Comparison of ENCODE assay signal across 10 mouse cellular contexts in genomic region chr2:74657251-74658023, GRCm38 (mm10). TPM values are rescaled to one million over a fixed set of nuclear protein-coding genes. Genes with fewer than 3 reads are reported as not detected.
DNase-seq lines count a peak whose midpoint lies in the region; ATAC-seq lines count a peak whose summit lies in the region.
"Had no signal": no experiment of that assay in that cellular context is flagged by ENCODE, and none has a peak within 500 bp of the region (broad histone marks: within the 10 kb centered on the region; RNA-seq: fewer than 3 reads in every experiment).

No protein-coding gene starts in this region.

- no peak overlapping the region; the same call in 1 of the 2 replicates for H3K4me2 ChIP-seq in hindbrain, embryonic 11.5 days (replicated peaks; ENCODE audit: low read depth, low read length)
- H3K4me2 ChIP-seq in midbrain, embryonic 11.5 days: peak overlapping the region; percentile 9; the same call in 1 of the 2 replicates

- H3K9me3 ChIP-seq in hindbrain, embryonic 11.5 days (ENCODE audit: control insufficient read depth, low read length): no peaks in the 10 kb centered on the region
- no peaks in the 10 kb centered on the region for H3K9me3 ChIP-seq in midbrain, embryonic 11.5 days (ENCODE audit: control insufficient read depth, low read length)

- no peaks in the 10 kb centered on the region for H3K36me3 ChIP-seq in hindbrain, embryonic 11.5 days (ENCODE audit: control insufficient read depth, insufficient read depth, low read length)
- H3K36me3 ChIP-seq in midbrain, embryonic 11.5 days (ENCODE audit: control insufficient read depth, insufficient read depth, low read length): no peaks in the 10 kb centered on the region

- peak overlapping the region; percentile 58; the same call in 1 of the 2 replicates for H3K27ac ChIP-seq in hindbrain, embryonic 11.5 days (ENCODE audit: low read depth, low read length)
- H3K27ac ChIP-seq in midbrain, embryonic 11.5 days (ENCODE audit: low read depth, low read length): no peak overlapping the region

- H3K4me3 ChIP-seq in hindbrain, embryonic 11.5 days (ENCODE audit: low read depth, low read length): peak overlapping the region; percentile 28
- peak overlapping the region; percentile 16; the same call in 1 of the 2 replicates for H3K4me3 ChIP-seq in midbrain, embryonic 11.5 days (ENCODE audit: low read depth, low read length)

- peak overlapping the region; percentile 31; the same call in 1 of the 2 replicates for H3K9ac ChIP-seq in hindbrain, embryonic 11.5 days (ENCODE audit: low read depth, low read length)
- no peak overlapping the region for H3K9ac ChIP-seq in midbrain, embryonic 11.5 days (ENCODE audit: low read length)

- peak; percentile 63 for DNase-seq in kidney, adult 18-20 months
- no peak for DNase-seq in kidney, adult 8-10 months
- peak; percentile 33 for DNase-seq in T-cell, adult 2 months (ENCODE audit: low spot score)
- DNase-seq in hindbrain, embryonic 11.5 days (ENCODE audit: low spot score): peak; percentile 70
- DNase-seq in midbrain, embryonic 11.5 days (ENCODE audit: low spot score, missing footprints): peak; percentile 97
- no peak for DNase-seq in left cerebral cortex, adult 8-10 months (ENCODE audit: low spot score in 2 of 2)
- DNase-seq in frontal cortex, postnatal 10 days (ENCODE audit: low spot score in 2 of 2): no peak
- no peak for DNase-seq in cerebellum, adult 11 months

- peaks cover 8% of the 10 kb centered on the region; the same call in 1 of the 2 replicates for H3K4me1 ChIP-seq in hindbrain, embryonic 11.5 days (replicated peaks; ENCODE audit: control insufficient read depth, insufficient read depth, low read length)
- H3K4me1 ChIP-seq in midbrain, embryonic 11.5 days (ENCODE audit: control insufficient read depth, insufficient read depth, low read length): peaks cover 7% of the 10 kb centered on the region

- ATAC-seq in hindbrain, embryonic 11.5 days (ENCODE audit: low FRiP score): no peak
- ATAC-seq in midbrain, embryonic 11.5 days (ENCODE audit: low FRiP score): no peak

- WGBS in hindbrain, embryonic 11.5 days: 2% methylated on average over 62 of the region's 62 CpGs
- WGBS in midbrain, embryonic 11.5 days: 2% methylated on average over 59 of the region's 62 CpGs

- H3K27me3 ChIP-seq in hindbrain, embryonic 11.5 days (ENCODE audit: control insufficient read depth, insufficient read depth, low read length): peaks cover 86% of the 10 kb centered on the region
- peaks cover 88% of the 10 kb centered on the region for H3K27me3 ChIP-seq in midbrain, embryonic 11.5 days (ENCODE audit: control insufficient read depth, insufficient read depth, low read length)

RNA-seq across cellular contexts. Expression of gene Evx2, which starts 1.9 kb away (rescaled TPM):
- polyA plus RNA-seq in hindbrain, embryonic 11.5 days (2014; fragmentation: Nextera tagmentation; extraction: Ambion mirVana): 1.6 and 2.4 TPM in 2 replicates
- 1.5 and 1.9 TPM in 2 replicates for polyA plus RNA-seq in midbrain, embryonic 11.5 days (2014; fragmentation: Nextera tagmentation; extraction: Ambion mirVana)
- total RNA-seq in left cerebral cortex, adult 8-10 months (2022): not detected
- total RNA-seq: MEL had no signal
- polyA plus RNA-seq: gonadal fat pad, adult 2 months had no signal

RNA-seq across cellular contexts. Expression of gene Hoxd13, which starts 10.7 kb away (rescaled TPM):
- 0.15 TPM in 1 of 2 replicates, not detected in the other for polyA plus RNA-seq in hindbrain, embryonic 11.5 days (2014; fragmentation: Nextera tagmentation; extraction: Ambion mirVana)
- polyA plus RNA-seq in midbrain, embryonic 11.5 days (2014; fragmentation: Nextera tagmentation; extraction: Ambion mirVana): not detected in 2 replicates
- total RNA-seq in left cerebral cortex, adult 8-10 months (2022): not detected
- total RNA-seq: MEL had no signal

RNA-seq across cellular contexts. Expression of gene Hoxd12, which starts 17.4 kb away (rescaled TPM):
- polyA plus RNA-seq in hindbrain, embryonic 11.5 days (2014; fragmentation: Nextera tagmentation; extraction: Ambion mirVana): not detected in 2 replicates
- not detected in 2 replicates for polyA plus RNA-seq in midbrain, embryonic 11.5 days (2014; fragmentation: Nextera tagmentation; extraction: Ambion mirVana)
- not detected for total RNA-seq in left cerebral cortex, adult 8-10 months (2022)
- total RNA-seq: MEL had no signal

RNA-seq across cellular contexts. Expression of gene Hoxd11, which starts 21.9 kb away (rescaled TPM):
- polyA plus RNA-seq in hindbrain, embryonic 11.5 days (2014; fragmentation: Nextera tagmentation; extraction: Ambion mirVana): not detected in 2 replicates
- polyA plus RNA-seq in midbrain, embryonic 11.5 days (2014; fragmentation: Nextera tagmentation; extraction: Ambion mirVana): not detected in 2 replicates
- not detected for total RNA-seq in left cerebral cortex, adult 8-10 months (2022)
- total RNA-seq: MEL had no signal

RNA-seq across cellular contexts. Expression of gene Hoxd10, which starts 34.3 kb away (rescaled TPM):
- 0.13 TPM in 1 of 2 replicates, not detected in the other for polyA plus RNA-seq in hindbrain, embryonic 11.5 days (2014; fragmentation: Nextera tagmentation; extraction: Ambion mirVana)
- polyA plus RNA-seq in midbrain, embryonic 11.5 days (2014; fragmentation: Nextera tagmentation; extraction: Ambion mirVana): not detected in 2 replicates
- not detected for total RNA-seq in left cerebral cortex, adult 8-10 months (2022)
- total RNA-seq: MEL had no signal

Comparison
In these comparisons a context has a peak if more than half of its experiments do, and no peak if none do; other contexts are left out.
1. DNase-seq: peak in kidney, adult 18-20 months (single experiment), T-cell, adult 2 months (single experiment), hindbrain, embryonic 11.5 days (single experiment) and midbrain, embryonic 11.5 days (single experiment); none in kidney, adult 8-10 months (0 of 2), left cerebral cortex, adult 8-10 months (0 of 2), frontal cortex, postnatal 10 days (0 of 2) and cerebellum, adult 11 months (single experiment).